Mouse (Mus musculus) ES-E14 (cell line): ENCODE results near the gene Ppp1r1b.

ENCODE experiments used
- MAFK ChIP-seq: IDR thresholded peaks from 2 replicates; pipeline ENCODE4 v1.6.1; 2014; ENCODE audit warnings: mild to moderate bottlenecking, low read depth, low read length, inconsistent platforms; ENCODE audit not compliant: insufficient read depth
- ZC3H11A ChIP-seq: IDR thresholded peaks from 2 replicates; pipeline ENCODE4 v1.6.1; 2012; ENCODE audit warnings: low read depth, mild to moderate bottlenecking, inconsistent platforms, low read length, borderline replicate concordance
- ZNF384 ChIP-seq: IDR thresholded peaks from 2 replicates; pipeline ENCODE4 v1.6.1; 2012; ENCODE audit warnings: low read depth, low read length, inconsistent platforms

GRCm38 (mm10) chr11:98364410-98364809 lies 16.2 kb downstream of the Ppp1r1b start:
- TF ChIP-seq ZC3H11A (no peak), ZNF384 (no peak), MAFK (no peak)
